Mouse (Mus musculus) frontal cortex, postnatal 25 days (tissue): ENCODE measurements at regions not wholly inside any gene's neighbourhood (a gene's known extent, or its start where the extent isn't known, plus 50 kb on each side); places are given as distances from the start of the nearest gene placed in this dataset.

ENCODE experiments used
- DNase-seq, 2 experiments: peaks; one replicate each; pipeline ENCODE4 v3.0.0; 2022; ENCODE audit warnings: low spot score in 2 of 2

DNA sequence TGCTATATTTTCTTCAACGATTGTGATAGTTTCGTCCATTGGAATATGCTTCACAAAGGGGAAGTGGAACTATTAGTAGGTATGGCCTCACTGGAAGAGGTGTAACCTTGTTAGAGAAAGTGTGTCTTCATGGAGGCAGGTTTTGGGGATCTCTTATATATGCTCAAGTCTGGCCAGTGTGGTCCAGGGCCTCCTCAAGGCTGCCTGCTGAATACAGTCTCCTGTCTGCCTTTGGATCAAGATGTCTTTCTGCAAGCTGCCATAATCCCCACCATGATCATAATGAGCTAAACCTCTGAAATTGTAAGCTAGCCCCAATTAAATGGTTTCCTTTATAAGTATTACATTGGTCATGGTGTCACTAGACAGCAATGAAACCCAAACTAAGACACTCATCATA, 384.3 kb downstream of the Btbd3 start:
- no peak for DNase-seq

DNA sequence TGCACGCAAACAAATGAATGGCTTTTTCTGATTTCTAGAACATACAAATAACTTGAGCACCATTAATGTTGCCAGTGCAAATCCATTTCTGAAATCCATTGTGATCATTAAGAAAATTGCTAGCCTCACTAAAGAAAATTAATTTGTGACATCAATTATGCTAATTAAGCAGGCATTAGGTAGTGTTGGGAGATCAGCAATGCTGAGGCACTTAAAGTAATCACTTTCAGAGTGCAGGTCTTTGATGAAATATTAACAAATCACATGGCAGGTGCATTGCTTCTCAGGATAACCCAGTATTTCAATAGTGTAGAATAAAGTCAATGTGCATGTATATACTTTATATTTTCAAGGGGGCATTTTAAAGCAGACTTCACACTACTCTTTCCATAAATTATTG, 385.0 kb downstream of the Btbd3 start:
- no peak for DNase-seq

DNA sequence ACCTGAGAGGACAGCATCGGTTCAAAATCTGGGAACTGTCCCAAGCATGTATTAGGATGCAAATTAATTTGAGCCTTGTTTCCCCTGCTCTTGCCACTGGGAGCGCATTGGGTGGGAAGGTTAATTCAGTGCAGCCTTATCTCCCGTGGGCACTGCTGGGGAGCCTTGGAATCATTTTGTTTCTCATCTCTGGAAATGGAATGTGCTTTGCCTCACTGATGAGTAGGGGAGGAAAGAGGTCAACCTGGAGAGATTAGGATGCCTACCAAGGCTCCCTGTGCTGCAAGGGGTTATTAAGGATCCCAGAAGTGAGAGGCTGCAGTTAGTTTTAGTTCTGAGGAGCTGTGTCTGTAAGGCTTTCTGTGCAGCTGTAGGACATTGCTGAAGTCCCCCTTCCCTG, 392.3 kb downstream of the Btbd3 start:
- no peak for DNase-seq

DNA sequence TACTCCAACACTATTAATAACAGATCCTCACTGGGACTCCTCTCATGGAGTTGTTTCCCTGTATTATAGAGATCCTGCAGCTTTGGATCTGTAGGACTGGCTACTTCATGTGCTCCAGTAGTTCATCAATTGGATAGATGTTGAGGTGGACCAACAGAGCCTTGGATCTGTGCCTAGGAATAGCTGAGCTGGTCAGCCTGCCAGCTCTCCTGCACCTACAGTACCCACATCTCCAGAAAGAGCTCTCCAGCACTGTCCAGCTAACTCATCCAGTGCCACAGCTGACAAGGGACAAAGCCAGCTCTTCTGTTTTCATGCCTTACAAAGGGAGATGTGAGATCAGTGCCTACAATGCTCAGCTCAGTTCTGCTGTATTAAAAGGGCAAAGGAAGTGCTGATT, 403.0 kb downstream of the Btbd3 start:
- DNase-seq: no peak

DNA sequence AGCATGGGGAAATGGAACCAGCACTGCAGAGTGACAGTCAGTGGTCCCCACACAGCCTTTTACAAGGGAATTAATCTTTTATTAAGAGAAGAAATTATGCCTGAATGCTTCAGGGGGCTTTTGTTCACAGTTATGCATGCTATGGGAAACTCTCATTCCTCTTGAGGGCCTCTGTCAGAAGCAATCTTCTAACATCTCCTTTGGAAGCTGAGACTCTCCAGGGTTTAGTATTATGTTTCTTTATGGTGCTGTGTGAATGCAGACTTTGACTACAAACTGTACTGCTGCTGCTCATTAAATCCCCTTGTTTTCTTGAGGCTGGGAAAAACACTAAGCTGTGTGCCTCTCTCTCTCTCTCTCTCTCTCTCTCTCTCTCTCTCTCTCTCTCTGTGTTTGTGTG, 413.9 kb downstream of the Btbd3 start:
- no peak for DNase-seq

DNA sequence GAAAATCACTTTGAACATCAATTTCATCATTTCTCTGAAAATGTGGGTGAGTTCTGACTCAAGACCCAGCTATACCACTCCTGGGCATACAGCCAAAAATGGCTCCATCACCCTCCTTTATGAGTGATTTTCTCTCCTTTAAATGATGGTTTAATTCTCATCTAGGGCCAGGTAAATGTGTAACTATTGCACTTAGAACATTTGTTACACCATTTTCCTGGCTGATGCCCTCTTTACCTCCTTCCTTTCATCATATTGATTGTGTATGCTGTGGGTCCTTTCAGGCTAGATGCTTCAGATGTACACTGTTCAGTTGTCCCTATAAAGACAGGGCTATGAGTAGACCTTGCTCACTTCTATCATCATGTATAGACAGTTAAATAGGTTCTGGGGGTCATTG, 418.4 kb downstream of the Btbd3 start:
- DNase-seq: no peak

DNA sequence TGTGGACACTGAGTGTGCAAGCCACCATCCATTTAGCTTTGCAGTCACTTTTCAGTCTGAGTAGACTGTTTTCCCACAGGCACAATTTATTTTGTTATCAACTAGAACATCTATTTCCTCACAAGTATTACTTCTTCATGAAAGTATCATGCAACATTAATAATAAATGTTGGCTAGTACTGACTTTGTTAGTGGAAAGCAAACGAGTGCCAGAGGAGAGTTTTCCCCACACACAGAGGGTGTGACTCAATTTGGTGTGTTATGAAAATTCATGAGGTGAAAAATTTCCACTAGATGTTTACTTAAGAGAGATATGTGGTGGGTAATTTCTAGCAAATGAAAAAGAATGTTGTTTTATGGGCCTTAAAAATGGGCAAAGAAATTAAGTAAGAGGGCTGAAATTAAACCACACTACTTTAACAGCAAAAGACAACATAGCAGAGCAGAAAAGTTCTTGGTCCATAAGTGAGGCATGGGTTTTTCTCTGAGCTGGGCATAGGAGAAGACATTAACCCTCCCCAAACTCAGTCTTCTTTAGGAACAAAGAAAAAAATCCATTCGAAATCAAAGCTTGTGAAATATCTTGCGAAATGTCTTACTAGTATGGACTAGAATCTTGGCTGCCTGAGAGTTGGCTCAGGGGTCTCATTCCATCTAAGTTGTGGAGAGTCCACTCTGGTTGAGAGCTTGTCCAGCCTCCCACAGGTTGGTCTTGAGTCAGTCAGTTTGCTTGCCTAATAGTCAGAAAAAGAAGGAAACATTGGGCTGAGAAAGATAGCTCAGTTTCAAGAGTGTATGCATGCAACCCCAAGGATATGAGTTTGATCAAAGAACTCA, 419.1 kb downstream of the Btbd3 start:
- no peak for DNase-seq

DNA sequence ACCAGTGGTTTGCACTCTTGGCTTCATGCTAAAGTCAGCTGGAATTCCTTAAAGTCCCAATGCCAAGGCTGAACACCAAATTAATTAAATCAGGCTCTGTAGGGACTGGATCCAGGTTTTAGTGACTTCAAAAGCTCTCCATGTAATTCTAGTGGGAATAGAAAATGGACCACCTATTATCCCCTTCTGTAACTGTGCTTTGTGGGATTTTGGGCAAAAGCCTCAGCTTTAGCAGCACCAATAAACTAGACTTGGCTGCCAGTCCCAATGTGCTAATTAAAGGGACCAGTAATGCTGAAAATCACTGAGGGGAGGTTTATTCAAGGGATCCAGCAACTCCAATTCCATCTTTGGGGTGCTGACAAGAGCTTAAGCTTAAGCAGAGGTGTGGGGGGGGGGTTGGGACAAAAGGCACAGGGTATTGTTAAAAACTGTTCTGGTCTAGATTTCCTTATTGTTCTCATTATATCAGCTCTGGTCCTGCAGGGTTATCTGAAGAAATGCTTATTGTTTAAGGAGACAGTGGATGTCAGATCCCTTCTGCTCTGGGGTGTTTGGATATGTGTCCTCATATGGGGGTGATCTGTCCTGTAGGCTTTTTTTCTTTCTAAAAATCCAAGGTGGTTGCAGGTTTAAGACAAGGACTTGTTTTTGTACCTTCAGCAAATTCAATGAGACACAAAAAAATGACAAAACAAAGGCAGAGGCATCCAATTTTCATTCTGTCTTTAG, 431.9 kb downstream of the Btbd3 start:
- DNase-seq: no peak

DNA sequence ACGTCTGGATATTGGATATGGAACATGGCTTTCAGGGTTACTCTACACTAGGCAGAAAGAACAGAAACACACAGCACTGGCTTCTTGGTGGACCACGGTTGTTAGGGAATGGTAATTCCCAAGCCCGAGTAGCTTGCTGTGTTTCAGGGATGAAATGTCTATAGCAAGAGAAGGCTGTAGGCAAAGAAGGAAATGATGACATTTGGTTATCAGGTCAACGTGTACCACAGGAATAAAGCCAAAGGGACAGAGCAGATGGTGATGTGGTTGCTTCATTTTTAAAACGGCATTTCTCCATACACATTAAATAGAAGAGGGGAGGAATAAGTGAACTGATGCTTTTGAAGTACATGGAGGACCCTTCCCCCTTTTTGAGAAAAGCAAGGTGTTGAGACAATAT, 433.1 kb downstream of the Btbd3 start:
- no peak for DNase-seq

DNA sequence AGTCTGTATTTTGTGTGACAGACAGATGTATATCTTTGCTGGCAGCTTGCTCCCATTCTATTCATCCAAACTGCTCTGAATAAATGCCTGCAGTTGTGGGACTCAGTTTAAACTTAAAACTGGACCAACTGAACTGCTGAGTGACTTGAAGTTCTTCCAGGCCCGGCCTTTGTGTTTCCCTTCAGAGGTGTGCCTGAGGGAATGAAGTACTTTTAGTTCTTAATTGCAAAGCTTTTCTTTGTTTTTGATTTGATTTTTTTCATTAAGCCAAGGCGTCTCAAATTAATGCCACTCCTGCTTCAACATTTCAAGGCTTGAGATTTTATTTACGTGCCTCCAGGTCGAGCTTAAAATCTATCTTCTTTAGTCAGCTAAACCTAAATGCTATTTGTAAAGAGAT, 446.4 kb downstream of the Btbd3 start:
- DNase-seq: no peak

DNA sequence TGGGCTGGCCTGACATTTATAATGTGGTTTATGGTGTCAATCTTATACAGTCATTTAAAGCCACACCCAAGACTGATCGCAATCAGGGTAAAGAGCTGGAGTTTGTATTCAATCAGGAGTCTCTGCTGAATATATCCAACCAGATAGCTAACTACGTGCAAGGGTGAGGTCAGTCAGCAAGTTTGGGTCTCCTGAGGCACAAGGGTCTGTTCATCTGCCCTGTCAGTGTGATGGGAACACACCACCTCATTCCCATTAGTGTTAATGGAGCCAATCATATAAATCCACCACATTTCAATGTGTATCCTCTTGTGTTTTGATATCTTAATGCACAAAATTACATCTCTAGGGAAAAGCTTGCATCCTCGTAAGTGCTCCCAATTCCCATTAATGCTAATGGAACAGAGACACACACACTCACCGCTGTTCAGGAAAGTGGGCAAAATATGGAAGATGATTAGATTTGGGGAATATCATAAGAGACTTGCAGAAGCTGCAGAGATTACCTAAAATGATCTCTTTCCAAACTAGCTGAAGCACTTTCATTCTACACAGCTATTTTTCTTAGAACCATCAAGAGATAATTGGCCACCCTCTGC, 447.7 kb downstream of the Btbd3 start:
- DNase-seq: no peak

DNA sequence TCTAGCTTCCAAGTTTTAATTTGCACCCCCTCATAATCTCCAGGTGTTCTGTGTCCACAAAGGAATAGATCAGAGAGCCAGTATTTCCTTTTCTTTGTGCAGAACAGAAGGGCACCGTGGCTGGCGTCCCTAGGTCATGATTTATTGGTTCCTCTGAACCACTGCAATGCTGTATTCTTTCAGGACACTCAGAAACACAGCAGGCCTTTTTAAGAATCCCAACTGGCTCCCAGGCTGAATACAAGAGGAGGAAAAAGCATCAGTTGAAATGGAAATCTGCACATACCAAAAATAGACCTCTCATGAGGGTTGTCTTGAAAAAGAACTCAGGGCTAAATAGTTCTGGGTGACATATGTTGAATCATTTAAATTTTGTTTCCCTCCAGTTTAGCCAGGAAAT, 452.4 kb downstream of the Btbd3 start:
- DNase-seq: no peak

DNA sequence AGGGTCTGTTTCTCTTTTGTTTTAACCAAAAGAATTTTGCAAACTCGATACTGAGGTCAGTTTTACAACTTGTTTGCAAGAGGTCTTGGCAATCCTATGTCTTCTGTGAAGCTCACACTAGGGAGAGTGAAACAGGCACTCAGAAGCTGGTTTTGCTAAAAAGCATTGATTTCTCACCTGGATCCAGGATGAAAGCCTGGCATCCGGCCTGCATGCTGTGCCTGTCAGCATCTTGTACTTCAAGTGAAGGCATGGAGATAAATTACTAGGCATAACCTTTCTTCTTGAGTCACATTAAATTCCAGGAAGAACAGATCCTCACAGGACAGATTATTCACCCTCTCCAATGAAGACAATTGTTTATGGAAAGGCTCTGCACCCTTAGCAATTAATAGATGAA, 477.5 kb downstream of the Btbd3 start:
- DNase-seq: no peak

DNA sequence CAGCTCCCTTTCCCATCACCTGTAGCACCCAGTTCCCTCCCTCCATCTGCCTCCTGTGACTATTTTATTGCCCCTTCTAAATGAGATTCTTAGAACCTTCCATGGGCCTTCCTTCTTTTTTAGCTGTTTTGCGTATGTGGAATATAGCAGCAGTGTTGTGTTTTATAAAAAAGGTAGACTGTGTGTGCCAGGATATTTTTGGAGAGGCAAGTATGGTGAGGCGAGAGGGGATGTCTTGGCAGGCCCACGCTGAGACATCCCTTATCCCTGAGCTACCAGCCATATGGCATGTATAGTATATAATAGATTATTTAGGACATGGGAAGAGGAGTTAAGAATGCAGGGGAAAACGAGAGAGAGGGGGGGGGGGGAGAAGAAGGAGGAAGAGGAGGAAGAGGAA, 488.4 kb downstream of the Btbd3 start:
- no peak for DNase-seq

DNA sequence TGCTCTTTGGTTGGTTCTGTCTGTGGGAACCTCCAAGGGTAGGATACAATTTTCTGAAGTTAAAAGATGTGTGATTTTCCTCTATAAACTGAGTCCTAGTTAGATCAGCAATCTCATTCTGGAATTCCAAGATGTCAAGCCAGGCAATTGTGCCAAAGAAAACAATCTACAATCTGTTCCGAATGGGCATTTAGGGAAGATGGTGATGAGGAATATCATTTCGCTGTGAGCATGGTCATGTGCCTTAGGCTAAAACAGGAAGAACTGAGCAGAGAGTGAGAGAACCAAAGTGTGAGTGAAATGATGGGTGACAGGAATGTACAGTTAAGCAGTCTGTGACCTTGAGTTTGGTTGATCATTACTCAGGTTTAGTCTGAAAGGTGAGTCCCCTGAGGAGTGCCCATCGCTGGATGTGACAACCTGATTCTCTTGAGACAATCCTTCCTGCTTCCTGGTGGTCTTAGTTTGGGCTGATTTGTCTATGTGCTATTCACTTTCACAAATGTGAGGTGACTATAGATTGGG, 504.1 kb downstream of the Btbd3 start:
- DNase-seq: no peak

DNA sequence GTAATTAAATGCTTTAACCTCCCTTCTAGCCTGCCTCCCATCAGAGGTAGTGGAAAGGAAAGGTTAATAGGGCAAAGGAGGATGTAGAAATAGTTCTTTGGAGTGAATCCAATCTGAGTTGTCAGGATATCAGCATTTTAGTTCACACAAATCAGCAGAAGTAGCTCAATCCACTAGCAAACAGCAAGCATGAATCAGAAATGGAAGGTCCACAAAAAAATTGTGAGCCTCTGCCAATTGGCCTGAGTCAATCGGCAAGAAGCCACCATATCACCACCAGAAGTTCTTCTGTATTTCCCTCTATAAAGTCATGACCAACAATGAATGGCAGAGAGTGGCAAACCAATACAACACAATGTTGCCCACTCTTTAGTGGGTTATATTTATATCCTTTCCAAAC, 505.0 kb downstream of the Btbd3 start:
- DNase-seq: no peak

DNA sequence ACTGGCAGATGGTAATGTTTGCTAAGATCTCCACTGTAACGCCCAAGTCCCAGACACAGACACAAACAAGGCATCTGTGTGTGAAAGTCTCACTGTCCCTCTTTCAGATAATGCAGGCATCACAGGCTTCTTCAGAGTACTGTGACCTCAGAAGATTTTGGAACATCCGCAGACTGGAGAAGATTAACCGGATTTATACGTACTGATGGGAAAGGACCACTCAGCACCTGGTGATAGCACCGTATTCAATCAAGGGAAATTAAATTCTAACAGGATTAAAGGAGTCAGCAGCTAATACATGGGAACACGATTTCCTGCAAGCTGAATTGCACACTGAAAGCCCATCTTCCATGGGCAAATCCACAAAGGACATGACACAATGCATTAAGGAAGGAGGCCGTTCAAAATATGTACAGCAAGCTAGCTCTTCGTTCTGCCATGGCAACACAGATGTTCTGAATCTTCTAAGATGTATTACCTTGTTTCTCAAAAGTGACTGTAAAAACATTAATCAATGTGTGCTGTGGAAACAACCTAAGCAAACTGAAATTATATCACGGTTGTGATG, 510.0 kb downstream of the Btbd3 start:
- DNase-seq: no peak

DNA sequence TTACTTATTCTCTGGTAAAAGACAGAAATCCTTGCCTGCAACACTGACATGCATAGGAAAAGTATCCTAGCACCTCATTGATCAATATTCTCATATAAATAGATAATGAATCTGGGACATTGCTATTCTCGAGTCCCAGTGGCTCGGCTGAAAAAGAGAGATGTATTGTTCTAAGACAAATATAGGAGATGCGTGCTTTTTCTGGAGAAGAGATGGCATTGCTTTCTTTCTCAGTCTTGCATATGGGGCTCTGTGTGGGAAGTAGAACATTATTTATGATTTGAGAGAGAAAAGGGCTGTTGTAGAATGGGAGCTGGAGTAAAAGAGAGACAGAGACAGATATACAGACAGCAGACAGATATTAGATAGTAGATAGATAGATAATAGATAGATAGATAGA, 527.4 kb downstream of the Btbd3 start:
- no peak for DNase-seq

DNA sequence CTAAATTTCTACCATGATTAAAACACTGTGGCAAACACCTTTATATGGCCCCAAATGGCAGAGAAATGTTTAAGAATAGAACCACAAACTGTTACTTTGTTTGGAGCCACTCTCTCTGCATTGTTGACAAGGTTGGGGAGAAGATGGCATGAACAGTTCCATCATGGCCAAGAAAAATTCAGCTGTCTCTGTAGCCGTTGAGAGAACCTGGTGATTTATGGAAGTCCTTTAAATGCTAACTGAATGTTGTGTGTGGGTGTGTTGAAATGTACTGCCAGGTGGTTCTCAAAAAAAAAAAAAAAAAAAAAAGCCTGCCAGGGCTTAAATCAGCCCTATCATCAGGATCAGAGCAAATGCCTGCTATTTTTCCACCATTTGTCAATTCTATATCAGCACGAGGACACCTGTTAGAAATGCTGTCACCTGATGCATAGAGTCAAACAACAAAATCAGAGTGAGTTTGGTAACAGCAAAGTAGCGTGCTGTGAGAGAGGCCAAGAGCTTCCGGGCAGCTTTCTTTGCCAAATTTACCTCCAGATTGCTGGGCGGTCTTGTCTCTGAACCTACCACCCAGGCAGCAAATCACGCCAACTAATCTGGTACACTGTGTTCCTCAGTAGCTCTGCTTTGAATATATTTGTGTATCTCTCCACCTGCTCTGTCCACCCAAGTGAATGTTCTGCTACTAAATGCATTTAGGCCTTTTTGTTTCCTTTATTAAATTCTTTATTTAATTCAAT, 536.5 kb downstream of the Btbd3 start:
- peak in 1 of 2 experiments; percentile 17 for DNase-seq

DNA sequence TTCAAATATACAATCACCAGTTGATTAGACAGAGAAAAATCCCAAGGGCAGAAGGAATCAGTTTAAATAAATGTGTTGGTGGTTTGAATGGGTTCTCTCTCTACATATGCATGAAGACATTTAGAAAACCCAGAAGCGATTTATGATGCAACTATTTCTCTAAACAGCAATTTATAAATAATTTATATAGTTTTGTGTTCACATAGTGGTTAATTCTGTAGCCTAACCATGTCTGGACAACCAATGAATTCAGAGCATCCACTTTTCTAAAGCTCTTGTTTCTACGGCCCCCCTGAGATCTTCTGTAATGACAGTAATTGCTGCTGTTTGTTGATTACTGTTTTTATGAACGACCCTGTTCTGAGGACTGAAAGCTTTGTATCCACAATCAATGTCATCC, 549.8 kb downstream of the Btbd3 start:
- no peak for DNase-seq

DNA sequence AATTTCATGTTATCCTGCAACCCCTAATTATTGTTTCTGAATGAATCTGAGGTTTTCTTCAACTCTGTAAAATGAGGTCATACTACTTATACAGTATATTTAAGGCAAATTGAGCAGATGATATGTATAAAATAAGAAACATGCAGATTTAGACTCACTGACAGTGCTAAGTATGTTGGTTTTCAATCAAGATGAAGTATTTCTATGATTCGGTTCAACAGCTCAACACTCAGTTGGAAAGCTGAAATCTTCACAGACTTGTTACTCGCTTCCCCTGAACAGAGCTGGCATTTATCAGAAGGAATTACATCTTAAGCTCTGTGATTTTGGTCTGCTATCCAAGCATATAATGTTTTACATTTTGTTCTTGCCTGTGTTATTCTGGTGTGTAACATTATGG, 553.4 kb downstream of the Btbd3 start:
- no peak for DNase-seq

DNA sequence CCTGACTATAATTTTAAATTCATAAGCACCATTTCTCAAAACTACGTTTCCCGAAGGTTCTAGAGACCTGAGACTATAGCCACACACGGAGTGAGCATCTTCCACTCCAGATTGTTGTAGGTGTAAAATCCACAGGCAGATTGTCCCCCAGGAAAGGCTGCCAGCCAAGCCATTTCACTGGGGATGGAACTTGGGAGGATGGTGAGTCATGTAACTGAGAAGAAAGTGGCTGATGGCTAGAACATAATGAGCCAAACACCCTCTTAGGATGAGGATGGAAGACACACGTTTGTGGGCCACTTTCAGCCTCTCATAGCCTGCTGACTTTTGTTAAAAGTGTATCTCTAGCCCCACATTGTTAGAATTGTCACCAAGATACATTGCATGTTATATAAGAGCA, 564.1 kb downstream of the Btbd3 start:
- DNase-seq: peak; percentile 23 to 43
